Mouse (Mus musculus) E14TG2a.4 (cell line): ENCODE data around the gene Gpr107.
A peak's percentile ranks its signal among the peaks of the same experiment; 100 is the strongest.

Experiments
- H3K27me3 ChIP-seq: 2 replicates; pipeline ENCODE4 v1.6.1; 2014; ENCODE audit warnings: low read length, control low read depth; ENCODE audit not compliant: insufficient read depth
- H3K36me3 ChIP-seq: 2 replicates; pipeline ENCODE4 v1.6.1; 2014; ENCODE audit warnings: low read length, control low read depth; ENCODE audit not compliant: insufficient read depth
- H3K4me1 ChIP-seq: replicated peaks from 2 replicates; pipeline ENCODE4 v1.6.1; 2014; ENCODE audit warnings: low read depth, low read length, control low read depth
- H3K4me3 ChIP-seq: replicated peaks from 2 replicates; pipeline ENCODE4 v1.5.1; 2014; ENCODE audit warnings: mild to moderate bottlenecking, low read length
- H3K9me3 ChIP-seq: 2 replicates; pipeline ENCODE4 v1.6.1; 2014; ENCODE audit warnings: low read length, control low read depth
- CTCF ChIP-seq: conservative IDR thresholded peaks from 2 replicates; pipeline ENCODE4 v1.5.1; 2014; ENCODE audit warnings: low read length
- NANOG ChIP-seq: IDR thresholded peaks from 2 replicates; pipeline ENCODE4 v1.6.1; 2014; ENCODE audit warnings: borderline replicate concordance, low read length, mixed read lengths
- POU5F1 ChIP-seq: IDR thresholded peaks from 2 replicates; pipeline ENCODE4 v1.6.1; 2014; ENCODE audit warnings: low read length, borderline replicate concordance

Gpr107 gene

DNA sequence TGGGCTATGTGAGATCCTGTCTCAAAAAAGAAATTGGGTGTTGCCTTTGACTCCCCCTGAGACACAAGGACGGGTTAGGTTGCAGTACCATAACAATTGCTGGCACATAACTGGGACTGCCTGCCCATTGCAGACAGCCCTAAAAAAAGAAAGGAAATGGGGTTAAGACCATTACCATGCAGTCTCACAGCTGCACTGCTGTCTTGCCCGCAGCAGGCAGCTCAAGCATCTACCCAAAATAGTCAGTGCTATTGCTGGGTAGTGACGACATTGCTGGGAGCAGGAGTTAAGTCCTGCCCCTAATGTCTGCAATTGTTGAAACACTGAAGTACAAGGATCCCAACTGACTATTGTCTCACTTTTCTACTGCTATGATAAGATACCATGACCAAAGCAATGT, 37.5 kb downstream of the Gpr107 start:
- H3K4me1 ChIP-seq, result peaks cover 23% of the 10 kb centered on the region
- no peaks in the 10 kb centered on the region for H3K9me3 ChIP-seq
- no peaks in the 10 kb centered on the region for H3K27me3 ChIP-seq
- TF ChIP-seq CTCF (no peak), POU5F1 (no peak), NANOG (no peak)
- peaks cover 98% of the 10 kb centered on the region for H3K36me3 ChIP-seq
- H3K4me3 ChIP-seq, result no peak overlapping the region

DNA sequence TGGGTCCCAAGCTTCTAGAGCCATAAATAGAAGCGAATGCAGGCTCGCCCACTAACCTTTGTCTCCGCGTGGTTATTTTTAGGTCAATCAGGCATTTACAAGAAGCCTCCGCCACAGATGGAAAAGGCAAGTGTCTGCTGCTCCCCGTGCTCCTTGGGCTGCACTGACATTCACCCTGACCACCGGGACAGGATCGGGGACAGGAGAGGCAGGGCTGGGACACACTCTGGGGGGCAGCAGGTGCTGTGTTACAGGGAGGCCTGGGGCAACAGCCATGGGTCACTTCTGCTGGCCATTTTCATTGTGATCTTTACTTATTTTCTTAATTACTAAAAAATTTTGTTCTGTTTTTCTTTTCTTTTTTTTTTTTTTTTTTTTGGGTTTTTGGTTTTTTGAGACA, 39.6 kb downstream of the Gpr107 start:
- peaks cover 27% of the 10 kb centered on the region for H3K4me1 ChIP-seq
- H3K27me3 ChIP-seq, result no peaks in the 10 kb centered on the region
- no peak overlapping the region for H3K4me3 ChIP-seq
- H3K9me3 ChIP-seq, result no peaks in the 10 kb centered on the region
- peaks cover 97% of the 10 kb centered on the region for H3K36me3 ChIP-seq
- no peak for TF ChIP-seq CTCF
- TF ChIP-seq POU5F1, result no peak
- no peak for TF ChIP-seq NANOG

DNA sequence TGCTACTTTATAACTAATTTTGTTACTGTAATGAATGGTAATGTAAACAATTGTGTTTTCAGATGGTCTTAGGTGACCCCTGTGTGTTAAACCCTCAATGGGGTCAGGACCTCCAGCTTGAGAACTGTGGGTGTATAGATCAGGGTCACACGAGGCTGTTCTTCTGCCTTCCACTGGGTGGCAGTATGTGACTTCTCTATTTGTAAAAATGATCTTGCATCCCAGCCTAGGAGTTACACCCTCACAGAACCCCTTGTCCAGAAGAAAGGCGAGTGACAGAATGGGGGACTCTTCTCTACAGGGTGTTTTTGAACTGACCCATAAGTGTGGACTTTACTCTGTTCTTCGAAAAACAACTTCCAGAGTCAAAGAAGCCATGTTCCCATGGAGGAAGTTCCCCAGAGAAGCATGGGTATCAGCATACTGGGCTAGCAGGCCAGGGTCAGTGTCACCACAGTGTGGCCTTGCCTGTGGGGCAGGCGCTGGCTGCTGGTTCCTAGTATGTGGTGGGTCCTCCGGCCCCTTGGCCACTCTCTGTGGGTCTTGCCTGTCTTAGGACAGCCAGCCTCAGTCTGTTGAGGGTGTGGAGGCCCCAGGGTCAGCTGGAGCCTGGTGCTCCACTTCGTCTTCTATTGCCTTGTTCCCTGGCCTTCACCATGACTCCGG, 42.4 kb downstream of the Gpr107 start:
- Histone ChIP-seq H3K4me3 (no peak overlapping the region), H3K4me1 (peaks cover 37% of the 10 kb centered on the region), H3K9me3 (no peaks in the 10 kb centered on the region), H3K27me3 (no peaks in the 10 kb centered on the region), H3K36me3 (peaks cover 97% of the 10 kb centered on the region)
- peak; percentile 70 for TF ChIP-seq CTCF
- TF ChIP-seq POU5F1, result no peak

- no peak overlapping the region for H3K4me3 ChIP-seq
- TF ChIP-seq CTCF (no peak), NANOG (no peak), POU5F1 (no peak)
Observed at GRCm38 (mm10) chr2:31198621-31199020, 46.5 kb downstream of the Gpr107 start.

DNA sequence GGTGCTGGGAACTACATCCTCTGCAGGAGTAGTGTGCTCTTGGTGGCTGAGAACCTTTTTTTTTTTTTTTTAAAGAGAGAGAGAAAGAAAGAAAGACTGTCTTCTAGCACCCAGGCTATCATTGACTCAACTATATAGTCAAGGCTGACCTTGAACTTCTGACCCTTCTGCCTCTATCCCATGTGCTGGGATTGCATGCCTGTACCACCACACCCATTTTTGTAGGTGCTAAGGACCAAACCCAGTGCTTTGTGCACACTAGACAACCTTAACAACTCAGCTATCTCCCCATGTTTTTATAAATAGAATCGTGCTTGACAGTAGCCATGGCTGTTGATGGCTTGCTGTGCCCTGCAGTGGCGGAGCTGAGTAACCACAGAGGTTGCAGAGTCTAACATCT, 47.9 kb downstream of the Gpr107 start:
- H3K4me3 ChIP-seq, result no peak overlapping the region
- peaks cover 38% of the 10 kb centered on the region for H3K4me1 ChIP-seq
- H3K36me3 ChIP-seq, result peaks cover 90% of the 10 kb centered on the region
- H3K27me3 ChIP-seq, result no peaks in the 10 kb centered on the region
- no peaks in the 10 kb centered on the region for H3K9me3 ChIP-seq
- TF ChIP-seq POU5F1 (no peak), CTCF (no peak), NANOG (no peak)

More at GRCm38 (mm10) chr2:31198621-31199020, 46.5 kb downstream of the Gpr107 start:
- Histone ChIP-seq H3K36me3 (peaks cover 94% of the 10 kb centered on the region), H3K9me3 (no peaks in the 10 kb centered on the region), H3K27me3 (no peaks in the 10 kb centered on the region), H3K4me1 (peaks cover 39% of the 10 kb centered on the region)

- H3K36me3 ChIP-seq, result peaks cover 91% of the 10 kb centered on the region
- TF ChIP-seq NANOG, result no peak
- H3K4me1 ChIP-seq, result peaks cover 42% of the 10 kb centered on the region
- no peaks in the 10 kb centered on the region for H3K27me3 ChIP-seq
- no peaks in the 10 kb centered on the region for H3K9me3 ChIP-seq
- H3K4me3 ChIP-seq, result no peak overlapping the region
Observed at GRCm38 (mm10) chr2:31201851-31202250, 49.7 kb downstream of the Gpr107 start.

DNA sequence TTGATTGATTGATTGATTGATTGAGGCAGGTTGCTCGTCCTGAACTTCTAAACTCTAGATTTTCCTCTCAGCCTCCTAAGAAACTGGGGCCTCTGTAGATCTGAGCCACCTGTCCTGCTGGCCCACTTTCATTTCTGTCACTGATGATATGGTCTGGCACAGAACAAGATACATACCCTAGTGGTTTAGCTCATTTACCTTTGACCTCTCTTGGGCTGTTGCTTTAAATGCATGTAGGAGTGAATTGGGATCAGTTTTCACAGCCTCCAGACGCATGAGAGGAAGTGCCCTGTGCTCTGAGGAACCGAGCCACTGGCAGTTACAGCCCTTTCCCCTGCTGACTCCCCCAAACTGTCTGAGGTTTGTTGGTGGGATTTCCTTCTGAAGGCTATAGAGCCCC, 50.2 kb downstream of the Gpr107 start:
- H3K27me3 ChIP-seq, result no peaks in the 10 kb centered on the region
- peaks cover 42% of the 10 kb centered on the region for H3K4me1 ChIP-seq
- TF ChIP-seq CTCF, result 0 out of 2 replicates have a peak, but pooled peaks have one; percentile 7
- no peak for TF ChIP-seq POU5F1
- H3K9me3 ChIP-seq, result no peaks in the 10 kb centered on the region
- peaks cover 91% of the 10 kb centered on the region for H3K36me3 ChIP-seq
- H3K4me3 ChIP-seq, result no peak overlapping the region

- peaks cover 91% of the 10 kb centered on the region for H3K36me3 ChIP-seq
- H3K4me3 ChIP-seq, result no peak overlapping the region
- H3K4me1 ChIP-seq, result peaks cover 38% of the 10 kb centered on the region
- TF ChIP-seq NANOG (no peak), CTCF (no peak), POU5F1 (no peak)
- no peaks in the 10 kb centered on the region for H3K27me3 ChIP-seq
- H3K9me3 ChIP-seq, result no peaks in the 10 kb centered on the region
Observed at GRCm38 (mm10) chr2:31202956-31203355, 50.8 kb downstream of the Gpr107 start.

DNA sequence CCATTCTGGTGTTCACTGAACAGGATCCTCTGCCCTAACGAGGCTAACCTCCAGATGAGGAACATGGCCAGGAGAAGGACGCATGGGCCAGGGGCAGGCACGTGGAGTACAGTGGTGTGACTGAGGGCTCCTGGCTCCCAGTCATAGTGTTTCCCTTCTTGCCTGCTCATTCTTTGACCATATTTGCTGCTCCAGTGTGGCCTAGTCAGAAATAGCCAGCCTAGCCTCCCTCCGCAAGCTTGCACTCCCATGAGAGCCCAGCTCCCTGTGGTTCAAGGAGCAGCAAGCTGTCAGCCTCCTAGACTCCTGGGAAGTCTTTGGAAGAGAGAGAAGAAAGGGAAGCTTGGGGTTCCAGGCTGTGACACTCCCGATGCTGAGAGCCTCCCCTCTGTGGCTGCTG, 52.6 kb downstream of the Gpr107 start:
- H3K4me3 ChIP-seq, result no peak overlapping the region
- H3K27me3 ChIP-seq, result no peaks in the 10 kb centered on the region
- no peaks in the 10 kb centered on the region for H3K9me3 ChIP-seq
- H3K36me3 ChIP-seq, result peaks cover 92% of the 10 kb centered on the region
- no peak for TF ChIP-seq CTCF
- no peak for TF ChIP-seq NANOG
- TF ChIP-seq POU5F1, result no peak
- peaks cover 40% of the 10 kb centered on the region for H3K4me1 ChIP-seq
